Mouse (Mus musculus) hindbrain, postnatal 0 days (tissue): ENCODE data around the gene Ces4a. TPM values are rescaled to one million over a fixed set of nuclear protein-coding genes. Genes with fewer than 3 reads are reported as not detected.
"Not testable (repeated sequence)": the region's sequence is repeated elsewhere in the genome, so short reads cannot be mapped to it uniquely, and the experiment has no call there.

Source experiments
- ATAC-seq: fragments of 200-750 bp; cut with Nextera tagmentation; 2 replicates; pipeline ENCODE4 v1.8.0; 2017; ENCODE audit warnings: mild to moderate bottlenecking, moderate TSS enrichment, moderate library complexity
- DNase-seq: peaks from one replicate; pipeline ENCODE4 v3.0.0-alpha.2; 2015; ENCODE audit warnings: low spot score
- H3K27ac ChIP-seq: fragments of 300-500 bp; sonication (generic); 2 replicates; pipeline ENCODE4 v1.5.1; 2014; ENCODE audit warnings: mild to moderate bottlenecking
- H3K27me3 ChIP-seq: fragments of 300-500 bp; sonication (generic); 2 replicates; pipeline ENCODE4 v1.6.1; 2014; ENCODE audit warnings: low read length, mixed read lengths; ENCODE audit not compliant: insufficient read depth
- H3K36me3 ChIP-seq: fragments of 300-500 bp; sonication (generic); 2 replicates; pipeline ENCODE4 v1.6.1; 2014; ENCODE audit warnings: low read length, mixed read lengths; ENCODE audit not compliant: insufficient read depth
- H3K4me1 ChIP-seq: fragments of 300-500 bp; sonication (generic); 2 replicates; pipeline ENCODE4 v1.6.1; 2014; ENCODE audit warnings: antibody characterized with exemption, low read length, mixed read lengths; ENCODE audit not compliant: insufficient read depth
- H3K4me2 ChIP-seq: fragments of 300-500 bp; sonication (generic); 2 replicates; pipeline ENCODE4 v1.6.1; 2014; ENCODE audit warnings: low read depth, mild to moderate bottlenecking, low read length, moderate library complexity, mixed read lengths
- H3K4me3 ChIP-seq: fragments of 300-500 bp; sonication (generic); 2 replicates; pipeline ENCODE4 v1.5.1; 2014; ENCODE audit warnings: low read length
- H3K9ac ChIP-seq: fragments of 300-500 bp; sonication (generic); replicated peaks from 2 replicates; pipeline ENCODE4 v1.6.1; 2014; ENCODE audit warnings: mild to moderate bottlenecking, low read length, moderate library complexity, mixed read lengths
- H3K9me3 ChIP-seq: fragments of 300-500 bp; sonication (generic); 2 replicates; pipeline ENCODE4 v1.6.1; 2016; ENCODE audit warnings: low read length, mixed read lengths
- CTCF ChIP-seq: IDR thresholded peaks from 2 replicates; pipeline ENCODE4 v1.5.1; 2016; ENCODE audit warnings: antibody characterized with exemption, control low read depth, low read depth
- WGBS: fragments of 180-500 bp; shearing (Covaris S2); extraction: QIAGEN DNeasy Blood & Tissue Kit; methylation state at CpG from one replicate; pipeline ENCODE4 v1.1.7; 2014; 5-methylcytosine and 5-hydroxymethylcytosine counted together
- polyA plus RNA-seq: library from polyadenylated mRNA; unstranded; fragments of >200 nt; fragmentation: Nextera tagmentation; extraction: Ambion mirVana; gene quantifications from 2 replicates; pipeline ENCODE4 v1.2.1, GENCODE M21; 2015
- total RNA-seq: library from RNA; depleted of rRNA; stranded (reverse); fragments of >200 nt; gene quantifications from 2 replicates; pipeline ENCODE4 v1.2.3, GENCODE M21; 2014; rRNA removed

The Ces4a gene
- total RNA-seq (0.10 TPM in 1 of 2 replicates, not detected in the other), polyA plus RNA-seq (0.16 TPM in 1 of 2 replicates, not detected in the other)

DNA sequence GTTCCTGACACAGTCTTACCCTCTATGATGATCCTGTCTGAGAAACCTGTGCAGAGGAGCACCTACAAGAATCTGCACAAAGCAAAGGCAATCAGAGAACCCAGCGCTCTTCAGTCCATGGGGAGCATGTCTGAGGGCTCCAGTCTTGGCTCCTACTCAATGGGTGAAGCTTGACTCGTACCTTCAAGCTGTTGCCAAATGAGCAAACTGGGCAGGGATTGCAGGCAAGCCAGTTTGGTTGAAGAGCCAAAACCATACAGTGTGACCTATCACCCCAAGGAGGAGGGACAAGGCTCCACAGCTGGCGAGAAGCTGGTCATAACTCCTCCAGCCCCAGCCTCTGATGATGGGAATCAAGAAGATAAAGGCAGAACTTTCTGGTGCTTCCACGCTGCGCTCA is at the start of gene Ces4a:
TSS of gene Ces4a (plus strand) at position 292 of the 400 bp plus-strand sequence.
- WGBS: 83% methylated on average over 5 of the region's 5 CpGs
- Histone ChIP-seq H3K4me3 (no peak within 1 kb of the TSS), H3K4me2 (no peak within 1 kb of the TSS), H3K4me1 (no peaks in the 10 kb centered on the region), H3K9me3 (no peaks in the 10 kb centered on the region), H3K9ac (no peak within 1 kb of the TSS), H3K27me3 (no peaks in the 10 kb centered on the region), H3K36me3 (no peaks in the 10 kb centered on the region), H3K27ac (no peak within 1 kb of the TSS)
- no peak for DNase-seq
- no peak for TF ChIP-seq CTCF
- no peak for ATAC-seq

GRCm38 (mm10) chr8:105083449-105084050 is 48.0 kb upstream of the Ces4a start, which contains the start of gene Ces3b:
Gene Ces3b (plus strand): TSS chr8:105083753.
- H3K4me1 ChIP-seq: no peaks in the 10 kb centered on the region
- TF ChIP-seq CTCF: no peak
- no peak within 1 kb of the TSS for H3K4me3 ChIP-seq
- no peak for ATAC-seq
- 81% methylated on average over 7 of the region's 7 CpGs for whole genome bisulfite sequencing
- no peak within 1 kb of the TSS for H3K9ac ChIP-seq
- no peaks in the 10 kb centered on the region for H3K36me3 ChIP-seq
- H3K27ac ChIP-seq: no peak within 1 kb of the TSS
- DNase-seq: no peak
- no peaks in the 10 kb centered on the region for H3K27me3 ChIP-seq
- no peak within 1 kb of the TSS for H3K4me2 ChIP-seq
- H3K9me3 ChIP-seq: no peaks in the 10 kb centered on the region

- not testable (repeated sequence) for H3K27me3 ChIP-seq, H3K4me1 ChIP-seq, H3K4me3 ChIP-seq, H3K36me3 ChIP-seq, H3K4me2 ChIP-seq, ATAC-seq, H3K27ac ChIP-seq, H3K9me3 ChIP-seq, DNase-seq, H3K9ac ChIP-seq
- 89% methylated on average over 5 of the region's 5 CpGs for WGBS
Observed at GRCm38 (mm10) chr8:105088166-105088565, 43.4 kb upstream of the Ces4a start.

DNA sequence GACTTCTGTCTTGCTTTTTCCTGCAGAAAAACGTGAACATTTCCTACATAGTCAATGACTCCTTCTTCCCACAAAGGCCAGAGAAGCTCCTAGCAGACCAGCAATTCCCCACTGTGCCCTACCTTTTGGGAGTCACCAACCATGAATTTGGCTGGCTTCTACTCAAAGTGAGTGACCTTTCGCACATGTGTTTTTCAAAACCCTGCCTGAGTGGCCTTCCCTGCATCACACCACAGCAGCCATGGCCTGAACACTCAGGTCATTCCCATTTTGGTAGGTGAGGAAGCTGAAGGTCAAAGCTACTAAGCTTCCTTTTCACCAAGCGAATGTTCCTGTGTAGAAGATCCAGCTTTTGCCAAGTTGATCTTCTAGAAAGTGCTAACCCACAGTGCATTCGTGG is 43.0 kb upstream of the Ces4a start:
- no peak overlapping the region for H3K27ac ChIP-seq
- no peak overlapping the region for H3K4me2 ChIP-seq
- H3K9ac ChIP-seq: no peak overlapping the region
- H3K27me3 ChIP-seq: no peaks in the 10 kb centered on the region
- H3K4me1 ChIP-seq: no peaks in the 10 kb centered on the region
- ATAC-seq (no peak), DNase-seq (no peak)
- TF ChIP-seq CTCF: no peak
- no peaks in the 10 kb centered on the region for H3K9me3 ChIP-seq
- H3K4me3 ChIP-seq: no peak overlapping the region
- WGBS: 76% methylated on average over 4 of the region's 4 CpGs
- H3K36me3 ChIP-seq: no peaks in the 10 kb centered on the region

- no peak for DNase-seq
- no peaks in the 10 kb centered on the region for H3K4me1 ChIP-seq
- no peak for TF ChIP-seq CTCF
- no peaks in the 10 kb centered on the region for H3K9me3 ChIP-seq
- no peak overlapping the region for H3K4me2 ChIP-seq
- 92% methylated on average over 3 of the region's 3 CpGs for WGBS
- no peaks in the 10 kb centered on the region for H3K36me3 ChIP-seq
- no peak overlapping the region for H3K9ac ChIP-seq
- no peak for ATAC-seq
- no peak overlapping the region for H3K27ac ChIP-seq
- H3K4me3 ChIP-seq: no peak overlapping the region
- no peaks in the 10 kb centered on the region for H3K27me3 ChIP-seq
Observed at GRCm38 (mm10) chr8:105093992-105094391, 37.6 kb upstream of the Ces4a start.

DNA sequence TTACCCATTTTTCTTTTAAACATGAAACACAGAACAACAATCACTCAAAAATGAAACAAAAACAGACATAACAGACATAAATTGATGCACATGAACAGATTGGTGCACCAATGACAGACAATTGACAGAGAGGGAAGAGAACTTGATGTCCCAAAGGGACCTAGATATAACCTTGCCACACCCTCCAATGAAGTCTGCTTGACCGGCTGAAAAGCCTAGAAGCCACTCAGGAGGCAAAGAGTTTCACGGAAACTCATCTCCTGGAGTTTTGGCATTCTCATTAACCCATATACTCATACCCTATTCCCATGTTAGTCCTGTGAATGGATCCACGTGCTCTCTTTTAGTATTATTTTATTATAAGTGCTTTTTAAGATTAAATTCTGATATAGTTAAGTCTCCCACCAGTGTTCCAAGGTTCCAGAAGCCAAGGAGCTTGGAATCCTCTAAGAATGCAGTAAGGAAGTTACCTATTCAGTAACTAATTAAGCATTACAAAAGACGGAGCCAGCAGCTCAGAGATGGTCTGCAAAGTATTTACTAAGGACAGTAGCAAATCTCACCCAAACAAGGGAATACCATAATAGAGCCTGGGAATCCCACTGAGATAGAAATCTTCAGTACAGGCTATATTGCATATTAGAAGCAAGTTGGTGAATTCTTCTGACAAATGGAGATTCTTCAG is 29.4 kb upstream of the Ces4a start:
- H3K9ac ChIP-seq, DNase-seq, H3K27ac ChIP-seq, ATAC-seq, H3K27me3 ChIP-seq, H3K9me3 ChIP-seq, H3K4me2 ChIP-seq, H3K36me3 ChIP-seq, H3K4me1 ChIP-seq, H3K4me3 ChIP-seq: not testable (repeated sequence)
- 77% methylated on average over 4 of the region's 4 CpGs for WGBS

GRCm38 (mm10) chr8:105103701-105104100 is 27.9 kb upstream of the Ces4a start:
- not testable (repeated sequence) for H3K27ac ChIP-seq, DNase-seq
- WGBS: 83% methylated on average over 5 of the region's 5 CpGs

More at GRCm38 (mm10) chr8:105103701-105104100, 27.9 kb upstream of the Ces4a start:
- not testable (repeated sequence) for H3K36me3 ChIP-seq, H3K4me3 ChIP-seq, H3K9me3 ChIP-seq, H3K27me3 ChIP-seq, H3K4me2 ChIP-seq, ATAC-seq, H3K9ac ChIP-seq, H3K4me1 ChIP-seq
